Mouse (Mus musculus) kidney, embryonic 16.5 days (tissue): ENCODE measurements around the gene Capn8. TPM values are rescaled to one million over a fixed set of nuclear protein-coding genes. Genes with fewer than 3 reads are reported as not detected.

Experiments used
- ATAC-seq: fragments of 200-750 bp; cut with Nextera tagmentation; 2 replicates; pipeline ENCODE4 v1.8.0; 2017; ENCODE audit warnings: moderate TSS enrichment; ENCODE audit not compliant: low FRiP score, low TSS enrichment
- H3K27ac ChIP-seq: fragments of 300-500 bp; sonication (generic); 2 replicates; pipeline ENCODE4 v1.5.1; 2014; ENCODE audit warnings: low read length
- H3K27me3 ChIP-seq: fragments of 300-500 bp; sonication (generic); 2 replicates; pipeline ENCODE4 v1.6.1; 2014; ENCODE audit warnings: low read length, control low read depth, mixed read lengths; ENCODE audit not compliant: insufficient read depth
- H3K36me3 ChIP-seq: fragments of 300-500 bp; sonication (generic); 2 replicates; pipeline ENCODE4 v1.6.1; 2014; ENCODE audit warnings: low read length, control low read depth, mixed read lengths; ENCODE audit not compliant: insufficient read depth
- H3K4me1 ChIP-seq: fragments of 300-500 bp; sonication (generic); 2 replicates; pipeline ENCODE4 v1.6.1; 2014; ENCODE audit warnings: low read length, control low read depth, mixed read lengths; ENCODE audit not compliant: insufficient read depth
- H3K4me2 ChIP-seq: fragments of 300-500 bp; sonication (generic); replicated peaks from 2 replicates; pipeline ENCODE4 v1.6.1; 2014; ENCODE audit warnings: low read depth, low read length
- H3K4me3 ChIP-seq: fragments of 300-500 bp; sonication (generic); 2 replicates; pipeline ENCODE4 v1.5.1; 2014; ENCODE audit warnings: mild to moderate bottlenecking, low read length
- H3K9ac ChIP-seq: fragments of 300-500 bp; sonication (generic); replicated peaks from 2 replicates; pipeline ENCODE4 v1.6.1; 2014; ENCODE audit warnings: low read length
- H3K9me3 ChIP-seq: fragments of 300-500 bp; sonication (generic); 2 replicates; pipeline ENCODE4 v1.6.1; 2016; ENCODE audit warnings: low read length, control low read depth
- WGBS: fragments of 180-500 bp; shearing (Covaris S2); extraction: QIAGEN DNeasy Blood & Tissue Kit; methylation state at CpG from one replicate; pipeline ENCODE4 v1.1.7; 2014; 5-methylcytosine and 5-hydroxymethylcytosine counted together
- polyA plus RNA-seq: library from polyadenylated mRNA; unstranded; fragments of >200 nt; fragmentation: Nextera tagmentation; extraction: Ambion mirVana; gene quantifications from 2 replicates; pipeline ENCODE4 v1.2.1, GENCODE M21; 2015

Gene Capn8
- polyA plus RNA-seq, 1 experiment from 2014 or later, result not detected

- Histone ChIP-seq H3K9ac (no peak overlapping the region), H3K9me3 (peaks cover 8% of the 10 kb centered on the region; the same call in 1 of the 2 replicates), H3K27me3 (no peaks in the 10 kb centered on the region), H3K4me2 (no peak overlapping the region), H3K4me3 (no peak overlapping the region), H3K36me3 (no peaks in the 10 kb centered on the region), H3K27ac (no peak overlapping the region), H3K4me1 (peaks cover 2% of the 10 kb centered on the region; the same call in 1 of the 2 replicates)
- 76% methylated on average over 1 of the region's 1 CpGs for WGBS
- ATAC-seq, result no peak
Observed at GRCm38 (mm10) chr1:182543906-182544305, 20.9 kb upstream of the Capn8 start.

- no peak overlapping the region for H3K4me3 ChIP-seq
- H3K27ac ChIP-seq, result no peak overlapping the region
- no peak overlapping the region for H3K9ac ChIP-seq
- H3K4me1 ChIP-seq, result no peaks in the 10 kb centered on the region
- WGBS, result 78% methylated on average over 8 of the region's 8 CpGs
- H3K4me2 ChIP-seq, result no peak overlapping the region
- no peak for ATAC-seq
- H3K27me3 ChIP-seq, result no peaks in the 10 kb centered on the region
- no peaks in the 10 kb centered on the region for H3K36me3 ChIP-seq
- peaks cover 8% of the 10 kb centered on the region; the same call in 1 of the 2 replicates for H3K9me3 ChIP-seq
Observed at GRCm38 (mm10) chr1:182550761-182551160, 14.0 kb upstream of the Capn8 start.

- ATAC-seq, result peak; percentile 63; the same call in 1 of the 2 replicates
- H3K27me3 ChIP-seq, result no peaks in the 10 kb centered on the region
- 62% methylated on average over 12 of the region's 12 CpGs for WGBS
Observed at GRCm38 (mm10) chr1:182553649-182554375, 11.0 kb upstream of the Capn8 start.

DNA sequence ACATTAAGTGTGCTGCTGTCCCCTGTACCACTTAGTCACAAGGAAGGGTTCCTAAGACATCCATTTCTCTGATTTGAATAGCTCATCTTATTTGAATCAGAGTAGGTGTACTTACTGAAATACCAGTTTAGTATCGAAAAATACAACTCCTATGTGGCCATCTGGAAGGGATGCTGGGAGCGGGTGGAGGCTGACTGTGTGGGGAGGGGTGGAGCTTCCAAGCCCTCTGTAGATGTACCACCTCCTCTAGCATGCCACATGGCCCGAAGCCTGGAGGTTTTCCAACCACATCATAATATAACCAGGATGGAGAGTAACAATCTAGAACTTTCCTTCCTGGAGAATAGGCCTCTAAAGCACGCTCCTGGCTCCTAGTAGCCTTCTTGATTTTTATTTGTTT lies 6.5 kb upstream of the Capn8 start:
- H3K9ac ChIP-seq, result no peak overlapping the region
- H3K4me3 ChIP-seq, result no peak overlapping the region
- H3K27me3 ChIP-seq, result no peaks in the 10 kb centered on the region
- H3K4me2 ChIP-seq, result no peak overlapping the region
- peaks cover 12% of the 10 kb centered on the region for H3K4me1 ChIP-seq
- H3K9me3 ChIP-seq, result no peaks in the 10 kb centered on the region
- no peak overlapping the region for H3K27ac ChIP-seq
- WGBS, result 86% methylated on average over 4 of the region's 4 CpGs
- no peaks in the 10 kb centered on the region for H3K36me3 ChIP-seq
- no peak for ATAC-seq

More at GRCm38 (mm10) chr1:182553649-182554375, 11.0 kb upstream of the Capn8 start:
- Histone ChIP-seq H3K9me3 (no peaks in the 10 kb centered on the region), H3K4me1 (no peaks in the 10 kb centered on the region), H3K27ac (no peak overlapping the region), H3K9ac (no peak overlapping the region), H3K36me3 (no peaks in the 10 kb centered on the region), H3K4me2 (no peak overlapping the region), H3K4me3 (no peak overlapping the region)

DNA sequence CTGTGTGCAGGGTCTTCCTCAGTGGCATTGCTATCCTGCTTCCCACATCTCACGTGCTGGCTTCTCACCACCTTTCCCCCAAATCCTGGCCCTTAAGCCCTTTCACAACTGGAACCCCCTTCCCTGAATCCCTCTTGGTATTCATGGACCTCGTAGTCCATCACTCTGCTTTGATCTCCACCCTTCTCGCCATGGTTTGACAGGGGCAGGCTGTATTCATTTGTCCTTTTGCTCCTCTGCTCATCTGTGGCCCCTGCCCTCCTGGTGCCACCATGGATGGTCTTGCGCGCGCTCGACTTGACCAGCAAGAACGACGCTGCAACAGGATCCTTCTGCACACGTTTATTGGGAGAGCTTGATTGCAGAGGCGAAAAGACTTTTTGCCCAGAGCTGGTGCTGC lies 5.3 kb upstream of the Capn8 start:
- H3K27ac ChIP-seq, result no peak overlapping the region
- H3K9me3 ChIP-seq, result no peaks in the 10 kb centered on the region
- H3K4me3 ChIP-seq, result no peak overlapping the region
- WGBS, result 82% methylated on average over 10 of the region's 11 CpGs
- no peak for ATAC-seq
- H3K36me3 ChIP-seq, result no peaks in the 10 kb centered on the region
- no peak overlapping the region for H3K4me2 ChIP-seq
- H3K9ac ChIP-seq, result no peak overlapping the region
- H3K27me3 ChIP-seq, result no peaks in the 10 kb centered on the region
- peaks cover 14% of the 10 kb centered on the region for H3K4me1 ChIP-seq

GRCm38 (mm10) chr1:182560390-182561098 lies 4.3 kb upstream of the Capn8 start:
- Histone ChIP-seq H3K27me3 (no peaks in the 10 kb centered on the region), H3K4me3 (no peak overlapping the region), H3K9ac (no peak overlapping the region), H3K4me2 (no peak overlapping the region), H3K36me3 (no peaks in the 10 kb centered on the region), H3K9me3 (no peaks in the 10 kb centered on the region), H3K4me1 (peaks cover 14% of the 10 kb centered on the region), H3K27ac (no peak overlapping the region)
- 27% methylated on average over 3 of the region's 3 CpGs for whole genome bisulfite sequencing
- peak; percentile 66 for ATAC-seq

DNA sequence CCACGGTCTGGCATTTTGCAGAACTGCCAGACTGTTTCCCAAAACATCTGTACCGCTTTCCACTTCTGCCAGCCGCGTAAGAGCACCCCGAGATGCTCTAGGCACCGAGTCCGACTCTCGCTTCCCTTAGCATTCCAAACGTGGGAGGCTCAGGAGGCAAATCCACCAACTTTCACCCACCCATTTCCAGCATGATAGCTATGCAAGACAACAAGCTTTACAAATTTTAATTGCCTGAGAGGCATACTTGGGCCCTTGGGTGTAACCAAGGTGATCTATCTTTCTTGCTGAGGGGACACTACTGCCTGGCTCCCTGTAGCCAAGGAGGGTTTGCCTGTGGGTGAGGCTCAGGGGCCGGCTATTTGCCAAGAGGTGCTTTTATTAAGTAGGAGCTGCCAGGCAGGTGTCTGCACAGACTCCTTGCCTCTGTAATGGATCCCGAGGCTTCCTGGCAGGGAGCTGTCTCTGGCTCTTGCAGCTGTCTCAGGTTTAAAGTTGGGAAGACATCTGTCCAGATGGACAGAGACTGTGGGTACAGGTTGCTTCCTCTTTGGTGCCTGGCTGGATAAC lies 2.8 kb upstream of the Capn8 start:
- 0 out of 2 replicates have a peak overlapping the region, but pooled peaks have one; percentile 12 for H3K4me3 ChIP-seq
- no peak overlapping the region for H3K27ac ChIP-seq
- no peak overlapping the region for H3K9ac ChIP-seq
- no peaks in the 10 kb centered on the region for H3K36me3 ChIP-seq
- H3K4me2 ChIP-seq, result peak overlapping the region; percentile 46
- no peaks in the 10 kb centered on the region for H3K27me3 ChIP-seq
- H3K9me3 ChIP-seq, result no peaks in the 10 kb centered on the region
- ATAC-seq, result no peak
- H3K4me1 ChIP-seq, result peaks cover 14% of the 10 kb centered on the region
- 76% methylated on average over 11 of the region's 11 CpGs for WGBS

DNA sequence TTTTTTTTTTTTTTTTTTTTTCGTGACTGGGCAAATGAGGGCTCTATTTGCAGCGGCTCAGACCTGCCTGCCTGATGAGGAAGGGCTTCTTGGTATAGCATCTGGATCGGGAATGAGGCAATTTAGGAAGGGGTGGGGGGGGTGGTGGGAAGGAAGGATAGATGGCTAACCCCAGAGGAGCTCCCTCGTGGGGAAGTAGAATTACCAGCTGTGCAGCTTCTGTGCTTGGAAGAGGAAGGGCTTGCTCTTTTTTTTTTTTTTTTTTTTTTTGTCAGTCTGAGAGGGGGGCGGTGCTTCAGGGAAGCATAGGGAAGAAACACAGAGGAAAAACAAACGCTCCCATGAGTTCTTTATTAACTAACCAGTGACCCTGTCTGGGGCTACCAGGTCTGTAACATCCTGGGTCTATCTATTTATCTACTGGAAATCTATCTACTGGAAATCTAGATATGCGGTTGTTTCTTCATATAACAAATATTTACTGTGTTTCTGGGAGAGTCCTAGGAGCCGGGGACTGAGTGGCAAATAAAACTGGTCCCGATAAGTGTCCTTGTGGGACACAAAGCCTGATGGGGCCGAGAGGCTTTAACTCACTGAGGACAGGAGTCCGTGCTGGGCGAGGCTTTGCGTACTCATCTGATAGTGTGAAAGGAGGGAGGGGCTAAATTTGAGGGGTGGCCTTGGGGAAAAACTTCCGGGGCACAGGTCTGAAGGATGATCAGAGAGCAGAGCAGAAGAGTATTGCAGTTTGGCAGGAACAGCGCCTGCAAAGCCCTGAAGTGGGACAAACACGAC lies 2.0 kb upstream of the Capn8 start:
- Histone ChIP-seq H3K27ac (peak overlapping the region; percentile 40; the same call in 1 of the 2 replicates), H3K4me1 (peaks cover 14% of the 10 kb centered on the region), H3K4me2 (peak overlapping the region; percentile 46), H3K36me3 (no peaks in the 10 kb centered on the region), H3K9me3 (no peaks in the 10 kb centered on the region), H3K4me3 (peak overlapping the region; percentile 12; the same call in 1 of the 2 replicates), H3K27me3 (no peaks in the 10 kb centered on the region), H3K9ac (peak overlapping the region; percentile 46)
- 24% methylated on average over 16 of the region's 16 CpGs for WGBS
- ATAC-seq, result peak; percentile 37; the same call in 1 of the 2 replicates

GRCm38 (mm10) chr1:182565351-182565835 lies 586 bp downstream of the Capn8 start:
- Histone ChIP-seq H3K27ac (no peak overlapping the region), H3K4me1 (peaks cover 14% of the 10 kb centered on the region), H3K27me3 (no peaks in the 10 kb centered on the region), H3K9me3 (no peaks in the 10 kb centered on the region), H3K36me3 (no peaks in the 10 kb centered on the region), H3K4me3 (no peak overlapping the region), H3K9ac (no peak overlapping the region), H3K4me2 (no peak overlapping the region)
- no peak for ATAC-seq
- WGBS, result 84% methylated on average over 6 of the region's 6 CpGs
